Mouse (Mus musculus): ENCODE measurements at regions not wholly inside any gene's neighbourhood (a gene's known extent, or its start where the extent isn't known, plus 50 kb on each side); places are given as distances from the start of the nearest gene placed in this dataset.
A peak's percentile ranks its signal among the peaks of the same experiment; 100 is the strongest.

DNA sequence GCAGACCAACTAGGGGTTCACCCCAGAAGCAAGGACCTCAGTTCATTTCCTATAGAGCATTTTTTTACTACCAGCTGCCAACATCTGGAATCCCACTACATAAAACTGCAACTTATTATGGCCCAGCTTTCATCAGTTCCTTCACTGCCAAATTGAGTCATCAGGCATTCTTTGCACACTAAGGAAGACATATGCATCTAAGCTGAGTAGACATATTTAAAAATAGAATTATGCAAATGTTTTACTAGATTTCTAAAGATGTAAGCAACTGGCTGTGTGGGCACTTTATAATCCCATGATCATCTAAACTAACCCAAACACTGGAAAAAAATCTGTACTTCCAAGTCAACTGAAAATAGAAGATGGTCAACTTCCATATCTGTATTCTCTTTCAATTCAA lies 415.9 kb upstream of the Rarb start:
- H3K27ac ChIP-seq = no peak overlapping the region
- H3K4me3 ChIP-seq (replicated peaks) = no peak overlapping the region
- H3K27me3 ChIP-seq = no peaks in the 10 kb centered on the region
- no peaks in the 10 kb centered on the region for H3K36me3 ChIP-seq
- H3K9me3 ChIP-seq (replicated peaks) = no peaks in the 10 kb centered on the region
- no peaks in the 10 kb centered on the region for H3K4me1 ChIP-seq (replicated peaks)
- H3K4me2 ChIP-seq = no peak overlapping the region
- DNase-seq (no peak), ATAC-seq (ENCODE audit: low read depth) (no peak)
- H3K9ac ChIP-seq = no peak overlapping the region

DNA sequence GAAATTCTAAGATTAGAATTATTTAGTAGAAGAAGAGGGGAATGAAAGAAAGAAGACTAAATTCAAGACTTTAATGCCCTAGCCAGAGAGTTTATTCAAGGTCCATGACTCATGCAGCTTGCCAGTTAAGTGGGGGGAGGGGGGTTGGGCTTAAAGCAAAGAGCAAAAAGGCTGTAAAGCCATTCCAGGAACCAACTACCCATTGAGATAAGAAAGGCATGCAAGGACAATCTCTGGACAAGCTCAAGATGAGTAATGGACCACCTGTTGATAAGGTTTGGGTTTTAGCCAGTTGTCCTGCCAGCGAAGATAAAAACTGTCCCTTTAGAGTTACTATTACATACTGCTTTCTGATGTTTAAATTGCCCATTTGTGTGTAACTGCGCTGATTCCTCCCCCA lies 392.5 kb upstream of the Rarb start:
- Histone ChIP-seq H3K36me3 (no peaks in the 10 kb centered on the region), H3K4me2 (no peak overlapping the region), H3K4me1 (replicated peaks) (no peaks in the 10 kb centered on the region), H3K27me3 (no peaks in the 10 kb centered on the region), H3K27ac (no peak overlapping the region), H3K9me3 (replicated peaks) (no peaks in the 10 kb centered on the region; the same call in 1 of the 2 replicates), H3K4me3 (replicated peaks) (no peak overlapping the region), H3K9ac (no peak overlapping the region)
- no peak for DNase-seq
- no peak for ATAC-seq (ENCODE audit: low read depth)
- WGBS (ENCODE audit: insufficient replicate concordance) = 58% methylated on average over 2 of the region's 2 CpGs

DNA sequence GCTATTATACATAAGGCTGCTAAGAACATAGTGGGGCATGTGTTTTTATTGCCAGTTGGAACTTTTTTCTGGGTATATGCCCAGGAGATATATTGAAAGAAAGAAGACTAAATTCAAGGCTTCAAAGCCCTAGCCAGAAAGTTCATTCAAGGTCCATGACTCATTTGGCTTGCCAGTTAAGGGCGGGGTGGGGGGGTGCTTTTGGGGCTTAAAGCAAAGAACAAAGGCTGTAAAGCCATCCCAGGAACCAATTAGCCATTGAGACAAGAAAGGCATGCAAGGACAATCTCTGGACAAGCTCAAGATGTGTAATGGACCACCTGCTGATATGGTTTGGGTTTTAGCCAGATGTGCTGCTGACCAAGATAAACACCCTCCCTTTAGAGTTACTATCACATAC lies 386.7 kb upstream of the Rarb start:
- Histone ChIP-seq H3K4me3 (replicated peaks) (no peak overlapping the region), H3K36me3 (no peaks in the 10 kb centered on the region), H3K4me2 (no peak overlapping the region), H3K9ac (no peak overlapping the region), H3K27me3 (no peaks in the 10 kb centered on the region), H3K27ac (no peak overlapping the region), H3K9me3 (replicated peaks) (peaks cover 4% of the 10 kb centered on the region; the same call in 1 of the 2 replicates), H3K4me1 (replicated peaks) (no peaks in the 10 kb centered on the region)
- DNase-seq (no peak), ATAC-seq (ENCODE audit: low read depth) (no peak)
- 48% methylated on average over 1 of the region's 1 CpGs for WGBS (ENCODE audit: insufficient replicate concordance)

DNA sequence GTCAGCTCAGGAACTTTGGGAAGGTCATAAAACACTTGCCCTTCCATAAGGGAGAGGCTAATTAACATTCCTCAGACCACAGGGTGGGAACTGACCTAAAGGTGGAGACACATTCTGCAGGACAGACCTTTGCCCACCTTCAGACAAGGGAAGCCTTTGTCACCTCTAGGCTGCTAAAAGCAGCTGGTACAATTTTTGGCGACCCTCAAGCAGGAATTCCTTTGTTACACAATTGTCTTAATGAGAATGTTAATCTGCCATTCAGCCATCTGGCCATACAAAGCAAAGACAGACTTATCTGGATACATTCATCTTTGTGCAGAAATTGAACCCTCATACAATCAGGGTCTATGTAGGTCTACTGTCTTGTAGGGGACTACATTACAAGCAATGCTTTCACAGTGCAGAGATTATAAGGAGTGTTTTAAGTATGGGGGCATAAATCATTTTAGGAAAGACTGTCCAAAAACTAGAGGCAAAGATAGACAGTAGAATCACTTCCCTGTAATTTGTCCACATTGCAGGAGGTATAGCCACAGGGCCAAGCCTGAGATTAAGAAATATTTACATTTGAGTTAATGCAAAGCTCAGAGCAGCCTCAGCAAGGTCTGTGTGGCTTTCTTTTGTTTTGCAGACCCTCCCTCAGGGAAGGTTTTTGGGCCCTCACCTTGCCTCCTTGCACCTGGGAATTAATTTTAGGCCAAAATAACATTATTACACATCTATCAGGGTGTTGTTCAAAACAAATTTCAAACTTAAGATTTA lies 384.5 kb upstream of the Rarb start:
- no peaks in the 10 kb centered on the region for H3K27me3 ChIP-seq
- 35% methylated on average over 1 of the region's 1 CpGs for WGBS (ENCODE audit: insufficient replicate concordance)
- H3K27ac ChIP-seq = no peak overlapping the region
- H3K4me2 ChIP-seq = no peak overlapping the region
- no peaks in the 10 kb centered on the region for H3K4me1 ChIP-seq (replicated peaks)
- ATAC-seq (ENCODE audit: low read depth) (no peak), DNase-seq (no peak)
- no peak overlapping the region for H3K9ac ChIP-seq
- H3K4me3 ChIP-seq (replicated peaks) = no peak overlapping the region
- no peaks in the 10 kb centered on the region for H3K36me3 ChIP-seq
- H3K9me3 ChIP-seq (replicated peaks) = peaks cover 4% of the 10 kb centered on the region; the same call in 1 of the 2 replicates

DNA sequence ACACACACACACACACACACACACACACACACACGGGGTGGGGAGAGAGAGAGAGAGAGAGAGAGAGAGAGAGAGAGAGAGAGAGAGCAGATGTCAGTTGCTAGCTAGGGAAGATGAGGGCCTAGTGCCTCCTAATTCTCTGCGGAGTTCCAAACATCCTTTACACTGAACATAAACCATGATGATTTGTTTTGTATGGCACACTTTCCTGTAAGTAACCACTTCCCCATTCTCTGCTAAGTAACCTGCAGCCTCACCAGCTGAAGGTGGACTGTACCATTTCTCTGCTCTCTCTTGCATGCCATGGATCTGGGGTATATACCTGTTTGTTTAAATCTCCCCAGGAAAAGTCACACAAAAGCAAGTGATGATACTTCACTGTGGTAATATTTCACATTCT lies 374.0 kb upstream of the Rarb start:
- no peak overlapping the region for H3K27ac ChIP-seq
- DNase-seq (no peak), ATAC-seq (ENCODE audit: low read depth) (no peak)
- H3K4me1 ChIP-seq (replicated peaks) = no peaks in the 10 kb centered on the region
- 5% methylated on average over 2 of the region's 2 CpGs for WGBS (ENCODE audit: insufficient replicate concordance)
- H3K4me2 ChIP-seq = no peak overlapping the region
- no peak overlapping the region for H3K9ac ChIP-seq
- no peaks in the 10 kb centered on the region for H3K36me3 ChIP-seq
- no peaks in the 10 kb centered on the region for H3K27me3 ChIP-seq
- H3K4me3 ChIP-seq (replicated peaks) = no peak overlapping the region
- no peaks in the 10 kb centered on the region for H3K9me3 ChIP-seq (replicated peaks)

DNA sequence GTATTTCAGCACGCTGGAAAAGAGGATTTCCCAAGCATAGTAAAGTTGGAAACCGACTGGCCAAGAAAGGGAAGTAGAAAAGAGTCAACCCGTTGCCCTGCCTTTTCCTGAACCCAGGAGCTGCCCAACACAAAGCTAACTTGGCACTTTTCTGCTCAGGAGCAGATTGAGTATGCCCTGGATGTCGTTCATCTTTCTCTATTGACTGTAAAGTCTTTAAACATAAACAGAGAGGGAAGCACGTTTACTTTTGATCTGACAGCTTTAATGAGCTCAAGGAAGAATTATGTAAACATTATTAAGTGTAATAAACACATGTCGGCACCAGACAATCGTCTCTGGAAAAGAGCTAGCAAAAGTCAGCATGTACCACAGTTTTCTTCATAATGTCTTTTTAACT lies 354.3 kb upstream of the Rarb start:
- ATAC-seq (ENCODE audit: low read depth) = no peak
- Histone ChIP-seq H3K4me2 (peak overlapping the region; percentile 60), H3K4me1 (replicated peaks) (no peaks in the 10 kb centered on the region), H3K27me3 (peaks cover 14% of the 10 kb centered on the region), H3K36me3 (no peaks in the 10 kb centered on the region), H3K9me3 (replicated peaks) (no peaks in the 10 kb centered on the region), H3K4me3 (replicated peaks) (no peak overlapping the region), H3K27ac (no peak overlapping the region), H3K9ac (no peak overlapping the region)
- WGBS (ENCODE audit: insufficient replicate concordance) = 26% methylated on average over 7 of the region's 7 CpGs
- no peak for DNase-seq

DNA sequence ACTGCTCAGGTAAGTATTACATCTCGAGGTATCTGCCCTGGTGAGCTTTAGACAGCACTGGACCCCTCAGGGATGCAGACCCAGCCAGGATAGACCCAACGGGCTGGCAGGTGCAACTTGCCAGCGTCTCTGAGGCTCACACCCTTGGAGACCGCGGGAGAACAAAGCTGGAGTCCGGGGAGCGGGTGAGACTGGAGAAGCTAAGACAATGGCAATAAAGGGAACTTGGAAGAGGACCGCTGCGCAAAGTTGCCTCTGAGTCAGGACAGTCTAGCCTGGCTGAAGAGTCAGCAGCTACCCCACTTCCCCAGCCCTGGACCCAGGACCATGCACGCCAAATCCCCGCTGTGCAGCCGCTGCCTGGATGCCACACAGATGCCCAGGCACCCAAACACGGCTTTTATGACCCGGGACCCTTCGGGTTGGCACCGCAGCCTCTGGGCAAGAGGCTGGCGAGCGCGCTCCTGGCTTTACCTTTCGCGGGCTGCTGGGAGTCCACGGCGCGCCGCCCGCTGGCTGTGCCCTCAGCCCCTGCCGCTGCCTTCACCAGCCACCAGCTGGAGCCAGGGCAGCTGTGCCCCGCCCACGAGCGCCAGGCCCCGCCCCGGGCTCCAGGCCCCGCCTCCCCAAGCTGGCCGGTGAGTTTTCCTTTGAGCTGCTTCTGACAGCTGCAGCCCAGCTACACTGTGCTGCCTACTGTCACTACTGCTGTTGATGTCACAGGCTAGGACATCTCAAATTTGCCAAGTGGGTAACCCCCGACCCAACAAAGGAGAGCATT lies 353.6 kb upstream of the Rarb start:
- H3K4me1 ChIP-seq (replicated peaks) = no peaks in the 10 kb centered on the region
- H3K27ac ChIP-seq = no peak overlapping the region
- DNase-seq (peak; percentile 17), ATAC-seq (ENCODE audit: low read depth) (peak; percentile 70)
- WGBS (ENCODE audit: insufficient replicate concordance) = 2% methylated on average over 35 of the region's 35 CpGs
- H3K9me3 ChIP-seq (replicated peaks) = no peaks in the 10 kb centered on the region
- peaks cover 14% of the 10 kb centered on the region for H3K27me3 ChIP-seq
- H3K4me2 ChIP-seq = peak overlapping the region; percentile 60
- H3K9ac ChIP-seq = no peak overlapping the region
- H3K36me3 ChIP-seq = no peaks in the 10 kb centered on the region
- H3K4me3 ChIP-seq (replicated peaks) = peak overlapping the region; percentile 38

DNA sequence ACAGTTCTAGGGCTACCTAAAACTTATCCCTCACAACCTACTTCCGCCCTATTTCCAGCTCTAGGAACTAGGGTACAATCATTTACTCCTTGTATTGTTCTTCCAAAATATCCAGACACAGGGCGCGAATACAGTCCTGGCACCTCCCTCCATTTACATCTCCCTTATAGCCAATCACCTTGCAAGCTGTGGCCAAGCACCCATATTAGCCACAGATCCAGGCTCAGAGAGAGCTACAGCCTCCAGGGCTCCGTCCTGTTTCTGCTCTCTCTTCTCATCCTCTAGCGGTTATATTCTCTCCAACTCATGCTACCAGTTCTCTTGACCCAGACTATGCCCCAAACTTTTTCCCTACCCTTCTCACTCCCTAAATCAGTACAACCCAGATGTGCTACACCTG lies 352.9 kb upstream of the Rarb start:
- Histone ChIP-seq H3K27me3 (peaks cover 14% of the 10 kb centered on the region), H3K4me1 (replicated peaks) (no peaks in the 10 kb centered on the region), H3K27ac (no peak overlapping the region), H3K9ac (no peak overlapping the region), H3K9me3 (replicated peaks) (no peaks in the 10 kb centered on the region), H3K4me3 (replicated peaks) (peak overlapping the region; percentile 38; the same call in 1 of the 2 replicates), H3K36me3 (no peaks in the 10 kb centered on the region), H3K4me2 (peak overlapping the region; percentile 60)
- 32% methylated on average over 5 of the region's 5 CpGs for WGBS (ENCODE audit: insufficient replicate concordance)
- ATAC-seq (ENCODE audit: low read depth) = no peak
- DNase-seq = no peak

DNA sequence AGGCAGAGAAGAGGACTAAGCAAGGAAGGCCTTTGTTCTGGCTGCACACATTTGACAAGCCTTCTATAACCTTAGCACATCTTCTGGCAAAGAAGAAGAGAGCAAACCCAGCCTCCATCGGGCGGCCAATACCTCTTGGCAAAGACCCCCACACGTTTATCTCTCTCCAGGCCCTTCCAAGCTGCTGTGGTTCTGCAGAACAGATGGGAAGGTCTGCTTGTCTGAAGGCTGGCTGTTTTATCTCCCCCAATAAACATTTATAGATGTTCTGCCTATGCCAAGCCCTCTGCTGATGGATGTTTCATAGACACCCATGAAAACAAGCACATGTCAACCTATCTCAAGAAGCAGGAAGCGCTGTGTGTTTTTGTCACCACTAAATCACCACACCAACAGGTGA lies 339.4 kb upstream of the Rarb start:
- ATAC-seq (ENCODE audit: low read depth) = no peak
- Histone ChIP-seq H3K9me3 (replicated peaks) (no peaks in the 10 kb centered on the region), H3K27me3 (no peaks in the 10 kb centered on the region), H3K4me2 (no peak overlapping the region), H3K4me3 (replicated peaks) (no peak overlapping the region), H3K36me3 (no peaks in the 10 kb centered on the region), H3K27ac (no peak overlapping the region), H3K4me1 (replicated peaks) (no peaks in the 10 kb centered on the region), H3K9ac (no peak overlapping the region)
- no peak for DNase-seq
- 61% methylated on average over 4 of the region's 4 CpGs for WGBS (ENCODE audit: insufficient replicate concordance)

DNA sequence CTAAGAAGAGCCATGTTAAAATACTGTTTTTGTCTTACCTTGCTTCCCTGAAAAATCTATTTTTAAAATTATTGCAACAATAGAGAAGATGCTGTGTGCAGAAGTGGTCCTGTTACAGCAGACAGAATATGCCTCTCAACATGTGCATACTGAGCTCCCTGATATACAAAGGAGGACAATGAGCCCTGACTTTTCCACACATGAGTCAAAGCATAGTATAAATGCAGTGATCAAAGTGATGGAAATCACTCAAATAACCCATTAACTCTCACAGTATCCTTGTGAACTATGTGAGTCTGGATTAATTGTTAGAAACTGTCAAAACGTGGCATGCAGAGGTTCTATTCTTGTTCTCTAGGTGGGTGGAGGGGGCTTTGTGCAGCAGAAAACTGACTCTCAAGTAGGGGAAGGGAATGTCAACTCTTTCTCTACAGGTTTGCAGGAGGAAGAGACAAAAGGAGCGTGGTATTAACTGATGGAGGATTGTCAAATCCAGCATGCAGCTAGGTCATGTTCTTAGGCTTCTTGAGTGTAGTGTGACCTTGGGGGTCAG lies 337.5 kb upstream of the Rarb start:
- H3K9me3 ChIP-seq (replicated peaks) = no peaks in the 10 kb centered on the region
- no peaks in the 10 kb centered on the region for H3K27me3 ChIP-seq
- H3K4me2 ChIP-seq = no peak overlapping the region
- no peaks in the 10 kb centered on the region for H3K36me3 ChIP-seq
- no peak for DNase-seq
- no peak overlapping the region for H3K9ac ChIP-seq
- 40% methylated on average over 2 of the region's 2 CpGs for WGBS (ENCODE audit: insufficient replicate concordance)
- H3K4me1 ChIP-seq (replicated peaks) = no peaks in the 10 kb centered on the region
- H3K4me3 ChIP-seq (replicated peaks) = no peak overlapping the region
- ATAC-seq (ENCODE audit: low read depth) = no peak
- no peak overlapping the region for H3K27ac ChIP-seq

DNA sequence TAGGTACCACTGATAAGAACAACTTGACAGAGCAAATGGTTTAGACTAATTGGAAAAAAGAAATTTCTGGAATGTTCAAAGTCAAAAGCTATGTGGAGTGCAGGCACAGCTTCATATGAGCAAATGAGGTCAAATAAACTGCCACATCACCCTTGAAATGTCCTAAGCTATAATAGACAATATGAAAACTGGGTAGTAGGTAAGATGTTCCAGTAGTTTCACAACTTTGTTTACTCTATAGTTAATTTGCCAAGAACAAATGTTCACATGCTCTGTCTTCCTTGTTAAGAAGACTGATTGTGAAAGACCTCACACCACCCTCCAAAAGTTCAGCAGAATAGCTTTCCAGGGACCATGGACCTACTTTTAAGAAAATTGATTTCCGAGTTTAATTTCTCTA lies 301.7 kb upstream of the Rarb start:
- no peak for ATAC-seq (ENCODE audit: low read depth)
- no peak overlapping the region for H3K9ac ChIP-seq
- H3K4me3 ChIP-seq (replicated peaks) = no peak overlapping the region
- no peaks in the 10 kb centered on the region for H3K9me3 ChIP-seq (replicated peaks)
- no peaks in the 10 kb centered on the region for H3K27me3 ChIP-seq
- no peak overlapping the region for H3K27ac ChIP-seq
- WGBS (ENCODE audit: insufficient replicate concordance) = 47% methylated on average over 1 of the region's 1 CpGs
- no peak for DNase-seq
- H3K4me2 ChIP-seq = no peak overlapping the region
- H3K4me1 ChIP-seq (replicated peaks) = no peaks in the 10 kb centered on the region
- H3K36me3 ChIP-seq = no peaks in the 10 kb centered on the region

All from liver, embryonic 13.5 days (tissue).